Mouse (Mus musculus) heart, embryonic 13.5 days (tissue): ENCODE results near the gene Vwf. TPM values are rescaled to one million over a fixed set of nuclear protein-coding genes. Genes with fewer than 3 reads are reported as not detected.

ENCODE experiments used
- ATAC-seq: fragments of 200-750 bp; cut with Nextera tagmentation; 2 replicates; pipeline ENCODE4 v1.8.0; 2017; ENCODE audit warnings: moderate TSS enrichment; ENCODE audit not compliant: insufficient number of reproducible peaks, low FRiP score, low TSS enrichment; ENCODE audit errors: extremely low read depth
- H3K27ac ChIP-seq: fragments of 300-500 bp; sonication (generic); replicated peaks from 2 replicates; pipeline ENCODE4 v1.5.1; 2015; ENCODE audit warnings: moderate library complexity, mild to moderate bottlenecking, inconsistent platforms
- H3K27me3 ChIP-seq: fragments of 300-500 bp; sonication (generic); replicated peaks from 2 replicates; pipeline ENCODE4 v1.6.1; 2015; ENCODE audit warnings: mild to moderate bottlenecking, inconsistent platforms
- H3K36me3 ChIP-seq: fragments of 300-500 bp; sonication (generic); 2 replicates; pipeline ENCODE4 v1.6.1; 2015; ENCODE audit warnings: mild to moderate bottlenecking, inconsistent platforms
- H3K4me1 ChIP-seq: fragments of 300-500 bp; sonication (generic); 2 replicates; pipeline ENCODE4 v1.6.1; 2015; ENCODE audit warnings: inconsistent platforms
- H3K4me2 ChIP-seq: fragments of 300-500 bp; sonication (generic); 2 replicates; pipeline ENCODE4 v1.6.1; 2015; ENCODE audit warnings: inconsistent platforms, mild to moderate bottlenecking, moderate library complexity
- H3K4me3 ChIP-seq: fragments of 300-500 bp; sonication (generic); 2 replicates; pipeline ENCODE4 v1.5.1; 2015; ENCODE audit warnings: moderate library complexity, mild to moderate bottlenecking, inconsistent platforms
- H3K9ac ChIP-seq: fragments of 300-500 bp; sonication (generic); 2 replicates; pipeline ENCODE4 v1.6.1; 2015; ENCODE audit warnings: inconsistent platforms, mild to moderate bottlenecking, moderate library complexity
- H3K9me3 ChIP-seq: fragments of 300-500 bp; sonication (generic); 2 replicates; pipeline ENCODE4 v1.6.1; 2016; ENCODE audit warnings: inconsistent platforms
- WGBS: fragments of 180-500 bp; shearing (Covaris S2); methylation state at CpG from one replicate; pipeline ENCODE4 v1.1.7; 2015; ENCODE audit warnings: mixed read lengths; 5-methylcytosine and 5-hydroxymethylcytosine counted together
- polyA plus RNA-seq: library from polyadenylated mRNA; unstranded; fragments of >200 nt; fragmentation: Nextera tagmentation; extraction: Ambion mirVana; gene quantifications from 2 replicates; pipeline ENCODE4 v1.2.1, GENCODE M21; 2015

Gene Vwf
- polyA plus RNA-seq, 1 experiment from 2014 or later = 16.8 TPM

DNA sequence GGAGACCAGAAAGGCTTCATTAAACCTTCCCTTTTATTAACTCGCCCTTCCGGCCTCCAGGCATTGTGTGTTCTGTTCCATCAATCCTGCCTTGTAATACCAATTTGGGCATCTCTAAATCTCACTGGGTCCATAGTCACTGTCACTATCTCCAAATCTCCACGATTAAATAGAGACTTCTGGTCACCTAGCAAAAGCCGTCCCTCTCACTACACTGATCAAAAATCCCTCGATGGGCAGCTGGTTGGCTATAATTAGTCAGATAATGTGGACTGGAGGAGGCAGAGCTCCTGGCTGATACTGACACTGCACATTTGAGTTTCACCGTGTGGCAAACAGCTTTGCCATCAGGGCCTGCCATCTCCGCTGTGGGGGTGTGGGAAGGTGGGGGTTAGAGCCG lies 42.5 kb downstream of the Vwf start:
- Histone ChIP-seq H3K27me3 (peaks cover 25% of the 10 kb centered on the region), H3K9ac (no peak overlapping the region), H3K9me3 (no peaks in the 10 kb centered on the region), H3K27ac (no peak overlapping the region), H3K4me3 (no peak overlapping the region), H3K4me2 (no peak overlapping the region), H3K4me1 (peaks cover 5% of the 10 kb centered on the region; the same call in 1 of the 2 replicates), H3K36me3 (no peaks in the 10 kb centered on the region)
- WGBS = 70% methylated on average over 8 of the region's 8 CpGs
- ATAC-seq = no peak

DNA sequence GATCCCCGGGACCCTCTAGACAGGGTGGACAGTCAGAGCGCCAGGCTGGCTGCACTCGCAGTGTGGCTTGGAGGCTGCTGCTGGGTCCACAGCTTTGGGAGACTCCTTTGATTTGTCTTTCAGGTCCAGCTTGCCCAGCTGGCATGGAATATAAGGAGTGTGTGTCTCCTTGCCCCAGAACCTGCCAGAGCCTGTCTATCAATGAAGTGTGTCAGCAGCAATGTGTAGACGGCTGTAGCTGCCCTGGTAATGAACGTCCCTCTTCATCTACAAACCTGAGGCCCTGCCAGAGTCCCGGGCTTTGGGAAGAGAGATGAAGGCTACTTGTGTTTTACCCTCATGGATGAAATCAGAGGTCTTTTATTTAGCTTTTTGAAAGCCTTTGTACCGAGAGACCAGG lies 43.5 kb downstream of the Vwf start:
- Histone ChIP-seq H3K4me2 (no peak overlapping the region), H3K27me3 (peaks cover 25% of the 10 kb centered on the region), H3K36me3 (no peaks in the 10 kb centered on the region), H3K27ac (no peak overlapping the region), H3K4me3 (no peak overlapping the region), H3K9me3 (no peaks in the 10 kb centered on the region), H3K9ac (no peak overlapping the region), H3K4me1 (peaks cover 5% of the 10 kb centered on the region; the same call in 1 of the 2 replicates)
- WGBS = 76% methylated on average over 7 of the region's 7 CpGs
- ATAC-seq = no peak

DNA sequence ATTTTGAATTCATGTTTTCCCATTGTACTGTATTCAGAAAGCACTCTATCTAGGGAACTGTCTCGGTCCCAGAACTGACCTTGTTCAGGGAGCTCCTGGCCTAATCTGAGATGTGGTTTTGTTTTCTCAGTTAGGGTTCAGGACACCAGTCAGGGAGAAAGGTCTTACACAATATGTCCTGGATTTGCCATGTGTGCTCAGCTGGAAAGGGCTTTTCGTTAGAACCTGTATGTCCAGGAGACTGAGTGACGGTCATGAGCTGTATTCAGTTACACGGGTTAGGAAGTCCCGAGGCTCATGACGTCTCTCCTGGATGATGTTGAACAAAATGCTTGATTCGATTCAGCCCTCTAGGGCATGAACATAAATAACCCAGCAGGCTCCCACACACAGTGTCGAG lies 43.9 kb downstream of the Vwf start:
- no peak for ATAC-seq

DNA sequence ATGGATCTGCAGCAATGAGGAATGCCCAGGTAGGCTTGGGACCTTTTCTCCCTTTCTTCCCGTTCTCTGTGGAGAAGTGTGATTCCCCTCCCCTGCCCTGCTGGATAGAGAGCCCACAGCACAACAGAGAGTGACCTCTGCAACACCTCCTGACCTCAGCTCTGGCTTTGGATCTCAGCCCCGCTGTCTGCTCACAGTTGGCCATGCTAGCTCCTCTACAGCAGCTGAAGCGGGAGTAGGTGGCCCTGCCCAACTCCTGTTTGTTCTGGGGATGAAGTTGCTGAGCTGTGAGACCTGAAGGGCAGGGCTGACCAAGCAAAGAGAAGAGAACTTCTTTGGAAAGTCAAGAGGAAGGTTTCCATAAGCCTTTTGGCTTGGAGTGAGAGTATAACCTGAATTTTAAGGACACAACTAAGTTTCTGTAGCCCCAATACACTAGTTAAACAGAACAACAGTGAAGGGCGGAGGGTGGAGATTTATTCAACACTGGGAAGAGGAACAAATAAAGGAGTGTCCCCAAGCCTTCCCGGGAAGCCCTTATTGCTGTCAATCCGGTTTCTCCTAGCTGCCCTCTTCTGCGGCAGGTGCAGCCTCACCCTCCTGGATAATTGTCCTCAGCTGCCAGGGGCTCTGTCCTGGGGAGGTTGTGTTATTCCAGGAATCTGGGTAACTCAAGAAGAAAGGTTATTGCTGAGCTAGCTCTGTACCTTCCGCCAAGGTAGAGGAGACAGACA lies 45.2 kb downstream of the Vwf start:
- ATAC-seq = no peak
- WGBS = 62% methylated on average over 8 of the region's 8 CpGs
- Histone ChIP-seq H3K9ac (no peak overlapping the region), H3K4me1 (peaks cover 3% of the 10 kb centered on the region; the same call in 1 of the 2 replicates), H3K4me2 (no peak overlapping the region), H3K4me3 (no peak overlapping the region), H3K9me3 (no peaks in the 10 kb centered on the region), H3K27me3 (peaks cover 25% of the 10 kb centered on the region), H3K27ac (no peak overlapping the region), H3K36me3 (no peaks in the 10 kb centered on the region)

More for the DNA sequence above, 43.9 kb downstream of the Vwf start:
- Histone ChIP-seq H3K27ac (no peak overlapping the region), H3K9me3 (no peaks in the 10 kb centered on the region), H3K9ac (no peak overlapping the region), H3K4me3 (no peak overlapping the region), H3K4me1 (peaks cover 4% of the 10 kb centered on the region; the same call in 1 of the 2 replicates), H3K27me3 (peaks cover 25% of the 10 kb centered on the region), H3K4me2 (no peak overlapping the region), H3K36me3 (no peaks in the 10 kb centered on the region)
- 79% methylated on average over 8 of the region's 8 CpGs for WGBS

DNA sequence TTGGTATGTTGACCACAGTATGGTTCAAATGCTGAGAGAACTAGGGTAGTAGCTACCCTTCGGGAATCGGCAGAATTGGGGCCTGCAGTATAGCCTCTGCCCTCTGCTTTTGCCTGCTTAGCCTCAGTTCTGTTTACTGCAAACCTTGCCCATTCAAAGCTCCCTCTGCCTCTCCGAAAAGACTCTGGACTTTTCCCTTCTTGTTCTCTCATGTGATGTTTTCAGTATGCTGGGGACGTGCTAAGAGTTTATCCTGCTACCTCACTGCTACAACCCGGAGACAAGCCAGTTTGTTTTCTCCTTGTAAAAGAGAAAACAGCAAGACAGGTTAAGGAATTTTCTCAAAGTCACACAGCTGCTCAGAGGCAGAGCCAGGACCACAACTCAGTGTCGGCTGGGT lies 46.0 kb downstream of the Vwf start:
- H3K4me2 ChIP-seq = no peak overlapping the region
- H3K27ac ChIP-seq = no peak overlapping the region
- no peak for ATAC-seq
- H3K4me1 ChIP-seq = peaks cover 9% of the 10 kb centered on the region
- H3K9me3 ChIP-seq = no peaks in the 10 kb centered on the region
- H3K27me3 ChIP-seq = peaks cover 25% of the 10 kb centered on the region
- H3K4me3 ChIP-seq = no peak overlapping the region
- WGBS = 81% methylated on average over 6 of the region's 6 CpGs
- no peaks in the 10 kb centered on the region for H3K36me3 ChIP-seq
- no peak overlapping the region for H3K9ac ChIP-seq

DNA sequence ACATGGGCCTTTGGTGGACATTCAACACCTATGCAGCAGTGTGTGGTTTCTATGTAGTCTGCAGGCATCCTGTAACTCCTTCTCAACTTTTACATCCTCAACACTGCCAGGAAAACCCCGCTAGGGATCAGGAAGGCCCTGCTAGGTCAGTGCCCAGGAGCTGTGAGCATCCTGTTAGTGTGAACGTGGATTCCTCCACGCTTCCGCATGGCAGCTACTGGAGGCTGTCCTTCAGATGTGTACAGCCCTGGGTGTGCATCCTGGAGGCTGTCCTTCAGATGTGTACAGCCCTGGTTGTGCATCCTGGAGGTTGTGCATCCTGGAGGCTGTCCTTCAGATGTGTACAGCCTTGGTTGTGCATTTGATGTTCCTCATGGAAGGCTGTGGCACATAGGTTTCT lies 47.7 kb downstream of the Vwf start:
- 65% methylated on average over 4 of the region's 4 CpGs for WGBS

DNA sequence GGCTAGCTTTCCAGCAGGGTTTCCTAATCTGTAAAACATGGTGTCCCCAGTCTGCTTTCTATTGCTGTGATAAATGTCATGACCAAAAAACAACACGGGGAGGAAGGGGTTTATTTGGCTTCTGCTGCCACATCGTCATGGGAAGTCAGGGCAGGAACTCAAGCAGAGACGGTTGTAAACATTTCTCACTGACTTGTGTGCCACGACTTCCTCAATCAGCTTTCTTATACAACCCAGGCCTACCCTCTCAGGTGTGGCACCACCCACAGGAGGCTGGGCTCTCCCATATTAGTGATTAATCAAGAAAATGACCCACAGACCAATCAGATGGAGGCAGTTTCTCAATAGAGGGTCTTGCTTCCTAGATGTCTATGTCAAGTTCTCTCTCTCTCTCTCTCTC lies 48.3 kb downstream of the Vwf start:
- H3K9ac ChIP-seq = no peak overlapping the region
- H3K27ac ChIP-seq = no peak overlapping the region
- H3K4me1 ChIP-seq = peaks cover 9% of the 10 kb centered on the region
- 39% methylated on average over 4 of the region's 4 CpGs for WGBS
- peaks cover 25% of the 10 kb centered on the region for H3K27me3 ChIP-seq
- no peak overlapping the region for H3K4me3 ChIP-seq
- H3K9me3 ChIP-seq = no peaks in the 10 kb centered on the region
- H3K4me2 ChIP-seq = no peak overlapping the region
- ATAC-seq = no peak
- no peaks in the 10 kb centered on the region for H3K36me3 ChIP-seq

More for the DNA sequence above, 47.7 kb downstream of the Vwf start:
- no peak for ATAC-seq
- Histone ChIP-seq H3K9me3 (no peaks in the 10 kb centered on the region), H3K36me3 (no peaks in the 10 kb centered on the region), H3K4me1 (peaks cover 9% of the 10 kb centered on the region), H3K27me3 (peaks cover 29% of the 10 kb centered on the region), H3K4me3 (no peak overlapping the region), H3K4me2 (no peak overlapping the region), H3K9ac (no peak overlapping the region), H3K27ac (no peak overlapping the region)

DNA sequence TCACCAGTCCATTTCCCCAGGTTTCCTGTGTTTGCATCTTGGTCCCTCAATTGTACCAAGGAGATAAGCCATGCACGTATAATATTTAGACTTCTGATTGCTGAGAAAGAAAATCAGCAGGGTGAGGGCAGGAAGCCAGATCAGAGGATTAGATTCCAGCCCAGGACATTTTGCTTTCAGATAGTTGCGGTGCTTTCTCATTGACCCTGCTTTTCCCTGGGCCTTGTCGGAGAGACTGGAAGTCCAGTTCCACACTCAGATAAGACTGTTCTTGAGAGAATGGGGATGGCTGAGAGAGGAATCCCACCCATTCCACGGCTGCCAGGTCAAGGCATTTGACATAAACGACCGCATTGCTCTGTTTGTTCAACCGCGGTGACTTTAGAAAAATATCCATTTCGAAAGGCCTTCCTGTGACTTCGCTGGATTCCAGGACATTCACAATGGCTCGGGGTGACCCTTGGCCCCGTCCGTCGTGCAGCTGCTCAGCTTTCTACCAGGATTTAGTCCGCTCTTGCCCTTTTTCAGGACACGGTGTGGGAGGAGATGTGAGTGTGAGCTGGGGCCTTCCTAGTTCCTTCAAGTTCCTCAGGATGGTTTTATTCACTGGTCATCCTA lies 50.2 kb downstream of the Vwf start:
- Histone ChIP-seq H3K27ac (0 out of 2 replicates have a peak overlapping the region, but pooled peaks have one; percentile 13), H3K27me3 (peaks cover 15% of the 10 kb centered on the region), H3K9me3 (no peaks in the 10 kb centered on the region), H3K4me2 (no peak overlapping the region), H3K9ac (no peak overlapping the region), H3K36me3 (no peaks in the 10 kb centered on the region), H3K4me3 (no peak overlapping the region), H3K4me1 (peaks cover 9% of the 10 kb centered on the region)
- 50% methylated on average over 16 of the region's 16 CpGs for whole genome bisulfite sequencing
- no peak for ATAC-seq

DNA sequence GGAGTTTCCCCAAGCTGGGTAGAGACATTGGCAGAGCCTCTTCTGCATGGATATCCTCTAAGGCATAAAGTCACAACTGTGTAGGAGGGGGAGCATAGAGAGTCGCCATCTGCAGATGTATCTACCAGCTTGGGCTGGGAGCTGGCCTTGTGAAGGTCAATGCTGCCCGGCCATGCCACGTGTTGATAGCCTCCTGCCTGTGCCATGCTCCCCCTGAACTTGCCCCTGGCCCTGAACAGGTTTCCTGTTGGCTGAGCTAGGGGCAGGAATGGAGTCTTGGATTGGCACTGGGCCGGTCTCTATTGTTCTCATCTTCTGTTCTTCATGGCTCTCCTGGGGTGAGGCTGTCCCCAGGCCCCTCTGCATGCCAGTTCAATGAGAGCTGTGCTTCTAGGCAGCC lies 51.1 kb downstream of the Vwf start:
- Histone ChIP-seq H3K27ac (no peak overlapping the region), H3K4me2 (no peak overlapping the region), H3K27me3 (peaks cover 19% of the 10 kb centered on the region), H3K9ac (no peak overlapping the region), H3K9me3 (no peaks in the 10 kb centered on the region), H3K4me1 (peaks cover 12% of the 10 kb centered on the region), H3K36me3 (no peaks in the 10 kb centered on the region), H3K4me3 (no peak overlapping the region)
- no peak for ATAC-seq
- 70% methylated on average over 4 of the region's 4 CpGs for WGBS

DNA sequence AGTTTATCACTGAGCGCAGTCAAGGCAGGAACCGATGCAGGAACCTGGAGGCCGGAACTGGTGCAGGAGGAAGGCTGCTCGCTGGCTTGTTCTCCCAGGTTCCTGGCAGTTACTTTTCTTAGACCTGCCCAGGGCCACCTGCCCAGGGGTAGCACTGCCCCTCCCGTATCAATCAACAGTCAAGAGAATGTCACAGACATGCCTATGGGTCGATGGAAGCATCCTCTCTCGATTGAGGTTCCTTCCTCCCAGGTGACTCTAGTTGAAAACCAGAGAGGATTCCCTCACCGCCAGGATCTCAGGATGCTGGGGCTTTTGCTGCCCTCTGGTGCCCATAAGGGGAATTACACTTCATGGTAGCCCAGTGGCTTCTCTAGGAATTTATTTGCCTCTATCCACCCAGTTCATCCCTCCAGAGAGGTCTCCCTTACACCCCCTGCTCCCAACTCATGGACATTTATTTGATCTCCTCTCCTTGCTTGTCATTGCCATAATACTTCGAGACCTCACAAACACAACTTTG lies 53.5 kb downstream of the Vwf start:
- WGBS = 35% methylated on average over 9 of the region's 9 CpGs
- Histone ChIP-seq H3K27ac (no peak overlapping the region), H3K4me2 (no peak overlapping the region), H3K27me3 (peaks cover 18% of the 10 kb centered on the region), H3K9ac (no peak overlapping the region), H3K4me3 (no peak overlapping the region), H3K36me3 (no peaks in the 10 kb centered on the region), H3K4me1 (peaks cover 16% of the 10 kb centered on the region), H3K9me3 (no peaks in the 10 kb centered on the region)
- no peak for ATAC-seq

DNA sequence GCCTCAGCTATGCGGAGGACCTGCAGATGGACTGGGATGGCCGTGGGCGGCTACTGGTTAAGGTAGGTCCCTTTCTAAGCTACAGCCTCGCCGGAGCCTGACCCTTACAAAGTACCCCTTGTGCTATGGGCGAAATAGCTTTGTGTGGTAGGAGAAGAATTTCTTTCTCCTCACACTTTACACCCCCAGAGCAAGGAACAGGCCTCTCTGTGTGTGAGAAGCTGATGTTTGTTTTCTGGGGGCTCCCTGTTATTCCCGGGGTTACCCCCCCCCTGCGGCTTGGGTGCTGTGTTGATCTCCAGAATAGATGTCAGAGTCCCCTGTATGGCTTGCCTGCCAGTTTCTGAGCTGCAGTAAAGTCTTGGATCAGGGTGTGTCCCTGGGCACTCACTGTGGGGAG lies 54.1 kb downstream of the Vwf start:
- H3K36me3 ChIP-seq = no peaks in the 10 kb centered on the region
- H3K9ac ChIP-seq = no peak overlapping the region
- H3K4me2 ChIP-seq = no peak overlapping the region
- WGBS = 68% methylated on average over 8 of the region's 8 CpGs
- no peaks in the 10 kb centered on the region for H3K9me3 ChIP-seq
- H3K27ac ChIP-seq = no peak overlapping the region
- H3K4me1 ChIP-seq = peaks cover 16% of the 10 kb centered on the region
- peaks cover 23% of the 10 kb centered on the region for H3K27me3 ChIP-seq
- H3K4me3 ChIP-seq = no peak overlapping the region
- no peak for ATAC-seq

DNA sequence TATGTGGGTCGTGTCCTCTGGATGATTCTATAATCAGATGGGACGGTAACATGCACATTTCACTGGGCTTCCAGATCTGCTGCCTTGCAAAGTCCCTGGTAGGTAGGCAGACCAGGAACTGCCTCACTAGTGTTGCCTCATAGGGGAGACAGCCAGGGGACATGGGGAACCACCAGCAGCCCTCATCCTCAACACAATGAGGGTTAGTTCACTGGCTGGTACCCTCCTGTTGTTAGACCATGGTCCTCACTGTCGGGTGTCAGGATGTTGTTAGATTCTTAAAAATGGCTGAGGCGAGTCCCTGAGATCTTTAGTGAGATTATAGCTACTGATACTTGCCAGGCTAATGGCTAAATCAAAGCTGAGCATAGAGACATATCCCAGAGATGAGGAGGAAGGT lies 54.6 kb downstream of the Vwf start:
- no peaks in the 10 kb centered on the region for H3K9me3 ChIP-seq
- H3K9ac ChIP-seq = no peak overlapping the region
- peaks cover 16% of the 10 kb centered on the region for H3K4me1 ChIP-seq
- no peak for ATAC-seq
- 57% methylated on average over 4 of the region's 4 CpGs for WGBS
- H3K4me2 ChIP-seq = no peak overlapping the region
- no peaks in the 10 kb centered on the region for H3K36me3 ChIP-seq
- H3K4me3 ChIP-seq = no peak overlapping the region
- no peak overlapping the region for H3K27ac ChIP-seq
- H3K27me3 ChIP-seq = peaks cover 26% of the 10 kb centered on the region
